Comparison of ENCODE assay signal across 9 mouse cellular contexts in genomic region chr4:148168287-148168686, GRCm38 (mm10). TPM values are rescaled to one million over a fixed set of nuclear protein-coding genes. Genes with fewer than 3 reads are reported as not detected.
DNase-seq lines count a peak whose midpoint lies in the region; ATAC-seq and TF ChIP-seq lines count a peak whose summit lies in the region.
"Had no signal": no experiment of that assay in that cellular context is flagged by ENCODE, and none has a peak within 500 bp of the region (broad histone marks: within the 10 kb centered on the region; RNA-seq: fewer than 3 reads in every experiment).

No protein-coding gene starts in this region.

- WGBS in hindbrain, embryonic 11.5 days = 25% methylated on average over 7 of the region's 7 CpGs
- WGBS in hindbrain, embryonic 16.5 days = 24% methylated on average over 7 of the region's 7 CpGs
- WGBS in cerebellum, adult 2 months = 23% methylated on average over 7 of the region's 7 CpGs
- 31% methylated on average over 7 of the region's 7 CpGs for WGBS in neural tube, embryonic 11.5 days

- peaks cover 52% of the 10 kb centered on the region for H3K27me3 ChIP-seq in hindbrain, embryonic 11.5 days (ENCODE audit: control insufficient read depth, insufficient read depth, low read length)
- peaks cover 27% of the 10 kb centered on the region for H3K27me3 ChIP-seq in hindbrain, embryonic 16.5 days (replicated peaks; ENCODE audit: control insufficient read depth, insufficient read depth, low read length)
- peaks cover under 1% of the 10 kb centered on the region; the same call in 1 of the 2 replicates for H3K27me3 ChIP-seq in cerebellum, adult 2 months (ENCODE audit: control insufficient read depth, insufficient read depth, low read length)
- peaks cover 45% of the 10 kb centered on the region for H3K27me3 ChIP-seq in neural tube, embryonic 11.5 days (ENCODE audit: control insufficient read depth, insufficient read depth, low read length)

- no peak overlapping the region for H3K4me2 ChIP-seq in hindbrain, embryonic 11.5 days (replicated peaks; ENCODE audit: low read depth, low read length)
- no peak overlapping the region for H3K4me2 ChIP-seq in hindbrain, embryonic 16.5 days (ENCODE audit: low read length)
- no peak overlapping the region for H3K4me2 ChIP-seq in neural tube, embryonic 11.5 days (ENCODE audit: low read depth)

- TF ChIP-seq POLR2A in cerebellum, adult 2 months (IDR thresholded peaks at IDR 0.05; ENCODE audit: borderline replicate concordance, insufficient read depth, low read length) = no peak

- DNase-seq in hindbrain, embryonic 11.5 days (ENCODE audit: low spot score) = peak; percentile 80
- peak; percentile 61 for DNase-seq in urinary bladder, postnatal 25 days (ENCODE audit: low spot score)
- DNase-seq in urinary bladder, postnatal 10 days (ENCODE audit: low spot score) = no peak
- DNase-seq in cerebellum, adult 2 months = peak; percentile 61 to 66
- DNase-seq in neural tube, embryonic 11.5 days (ENCODE audit: low spot score) = peak; percentile 73
- no peak for DNase-seq in yolk sac, embryonic 10.5 days (ENCODE audit: low spot score)

- H3K9ac ChIP-seq in hindbrain, embryonic 11.5 days (ENCODE audit: low read depth, low read length) = no peak overlapping the region
- H3K9ac ChIP-seq in hindbrain, embryonic 16.5 days (ENCODE audit: low read depth, low read length) = no peak overlapping the region
- no peak overlapping the region for H3K9ac ChIP-seq in neural tube, embryonic 11.5 days (ENCODE audit: low read length)

- peak; percentile 87 for TF ChIP-seq CTCF in cerebellum, adult 2 months (IDR thresholded peaks at IDR 0.05; ENCODE audit: borderline replicate concordance, insufficient read depth, low read depth, low read length)

- H3K27ac ChIP-seq in hindbrain, embryonic 11.5 days (ENCODE audit: low read depth, low read length) = no peak overlapping the region
- H3K27ac ChIP-seq in hindbrain, embryonic 16.5 days (ENCODE audit: low read depth, low read length) = no peak overlapping the region
- no peak overlapping the region for H3K27ac ChIP-seq in cerebellum, adult 2 months (ENCODE audit: insufficient read depth, low read length)
- no peak overlapping the region for H3K27ac ChIP-seq in neural tube, embryonic 11.5 days (ENCODE audit: low read depth, low read length)

- H3K4me3 ChIP-seq in hindbrain, embryonic 11.5 days (ENCODE audit: low read depth, low read length) = no peak overlapping the region
- H3K4me3 ChIP-seq in hindbrain, embryonic 16.5 days (ENCODE audit: low read length) = no peak overlapping the region
- no peak overlapping the region for H3K4me3 ChIP-seq in cerebellum, adult 2 months (replicated peaks; ENCODE audit: insufficient read depth, low read depth, low read length)
- H3K4me3 ChIP-seq in neural tube, embryonic 11.5 days (ENCODE audit: low read depth, low read length) = no peak overlapping the region

- no peaks in the 10 kb centered on the region for H3K36me3 ChIP-seq in hindbrain, embryonic 11.5 days (ENCODE audit: control insufficient read depth, insufficient read depth, low read length)
- H3K36me3 ChIP-seq in hindbrain, embryonic 16.5 days (ENCODE audit: control insufficient read depth, insufficient read depth, low read length) = no peaks in the 10 kb centered on the region
- H3K36me3 ChIP-seq in neural tube, embryonic 11.5 days (ENCODE audit: control insufficient read depth, insufficient read depth, low read length) = no peaks in the 10 kb centered on the region

- H3K9me3 ChIP-seq in hindbrain, embryonic 11.5 days (ENCODE audit: control insufficient read depth, low read length) = no peaks in the 10 kb centered on the region
- no peaks in the 10 kb centered on the region for H3K9me3 ChIP-seq in hindbrain, embryonic 16.5 days (ENCODE audit: control insufficient read depth, low read length)
- H3K9me3 ChIP-seq in neural tube, embryonic 11.5 days (ENCODE audit: control insufficient read depth, low read length) = no peaks in the 10 kb centered on the region

- ATAC-seq in hindbrain, embryonic 11.5 days (ENCODE audit: low FRiP score) = no peak
- ATAC-seq in hindbrain, embryonic 16.5 days = no peak
- peak; percentile 49 for ATAC-seq in inflammation-experienced regulatory T-cells, adult 6 months
- no peak for ATAC-seq in neural tube, embryonic 11.5 days (ENCODE audit: insufficient read depth, low FRiP score, low TSS enrichment)

- peaks cover 9% of the 10 kb centered on the region; the same call in 1 of the 2 replicates for H3K4me1 ChIP-seq in hindbrain, embryonic 11.5 days (replicated peaks; ENCODE audit: control insufficient read depth, insufficient read depth, low read length)
- H3K4me1 ChIP-seq in hindbrain, embryonic 16.5 days (ENCODE audit: control insufficient read depth, insufficient read depth, low read depth, low read length) = peaks cover 14% of the 10 kb centered on the region
- H3K4me1 ChIP-seq in cerebellum, adult 2 months (ENCODE audit: control insufficient read depth, insufficient read depth, low read length) = peaks cover 3% of the 10 kb centered on the region; the same call in 1 of the 2 replicates
- H3K4me1 ChIP-seq in neural tube, embryonic 11.5 days (ENCODE audit: control insufficient read depth, insufficient read depth, low read length) = peaks cover 13% of the 10 kb centered on the region

RNA-seq across cellular contexts. Expression of gene Fbxo2, which starts 7.9 kb away (rescaled TPM):
- polyA plus RNA-seq in hindbrain, embryonic 11.5 days (2014; fragmentation: Nextera tagmentation; extraction: Ambion mirVana) = 3.0 and 3.2 TPM in 2 replicates
- polyA plus RNA-seq in hindbrain, embryonic 16.5 days (2015; fragmentation: Nextera tagmentation; extraction: Ambion mirVana) = 24.9 and 31.1 TPM in 2 replicates
- 138 and 172 TPM in 2 replicates for polyA plus RNA-seq in cerebellum, adult 2 months (2012; rRNA removed)
- polyA plus RNA-seq in inflammation-experienced regulatory T-cells, adult 6 months (2017; shearing (Covaris generic)) = not detected
- 1.3 and 2.8 TPM in 2 replicates for polyA plus RNA-seq in neural tube, embryonic 11.5 days (2014; fragmentation: Nextera tagmentation; extraction: Ambion mirVana)
- polyA plus RNA-seq: liver, embryonic 16.5 days had no signal

RNA-seq across cellular contexts. Expression of gene Fbxo44, which starts 8.0 kb away (rescaled TPM):
- 82.2 and 82.5 TPM in 2 replicates for polyA plus RNA-seq in hindbrain, embryonic 11.5 days (2014; fragmentation: Nextera tagmentation; extraction: Ambion mirVana)
- 104 and 114 TPM in 2 replicates for polyA plus RNA-seq in hindbrain, embryonic 16.5 days (2015; fragmentation: Nextera tagmentation; extraction: Ambion mirVana)
- polyA plus RNA-seq in cerebellum, adult 2 months (2012; rRNA removed) = 226 and 240 TPM in 2 replicates
- polyA plus RNA-seq in inflammation-experienced regulatory T-cells, adult 6 months (2017; shearing (Covaris generic)) = 1 to 10 TPM in 2 of 3 experiments, under 1 TPM in 1; 0.44 to 4.3 (median 4.1) TPM
- polyA plus RNA-seq in neural tube, embryonic 11.5 days (2014; fragmentation: Nextera tagmentation; extraction: Ambion mirVana) = 59.6 and 60.8 TPM in 2 replicates

RNA-seq across cellular contexts. Expression of gene Fbxo6, which starts 16.3 kb away (rescaled TPM):
- polyA plus RNA-seq in hindbrain, embryonic 11.5 days (2014; fragmentation: Nextera tagmentation; extraction: Ambion mirVana) = 14.6 and 15.5 TPM in 2 replicates
- 20.3 and 22.9 TPM in 2 replicates for polyA plus RNA-seq in hindbrain, embryonic 16.5 days (2015; fragmentation: Nextera tagmentation; extraction: Ambion mirVana)
- 34.0 and 38.7 TPM in 2 replicates for polyA plus RNA-seq in cerebellum, adult 2 months (2012; rRNA removed)
- 10 to 100 TPM; 48.0 to 55.6 (median 52.6) TPM for polyA plus RNA-seq in inflammation-experienced regulatory T-cells, adult 6 months (2017; shearing (Covaris generic))
- polyA plus RNA-seq in neural tube, embryonic 11.5 days (2014; fragmentation: Nextera tagmentation; extraction: Ambion mirVana) = 11.7 and 13.9 TPM in 2 replicates

RNA-seq across cellular contexts. Expression of gene Draxin, which starts 37.8 kb away (rescaled TPM):
- polyA plus RNA-seq in hindbrain, embryonic 11.5 days (2014; fragmentation: Nextera tagmentation; extraction: Ambion mirVana) = 12.8 and 13.8 TPM in 2 replicates
- polyA plus RNA-seq in hindbrain, embryonic 16.5 days (2015; fragmentation: Nextera tagmentation; extraction: Ambion mirVana) = 12.0 and 14.9 TPM in 2 replicates
- 0.30 and 0.33 TPM in 2 replicates for polyA plus RNA-seq in cerebellum, adult 2 months (2012; rRNA removed)
- polyA plus RNA-seq in inflammation-experienced regulatory T-cells, adult 6 months (2017; shearing (Covaris generic)) = not detected
- polyA plus RNA-seq in neural tube, embryonic 11.5 days (2014; fragmentation: Nextera tagmentation; extraction: Ambion mirVana) = 9.8 and 10.5 TPM in 2 replicates

RNA-seq across cellular contexts. Expression of gene Mad2l2, which starts 38.1 kb away (rescaled TPM):
- polyA plus RNA-seq in hindbrain, embryonic 11.5 days (2014; fragmentation: Nextera tagmentation; extraction: Ambion mirVana) = 82.5 and 88.2 TPM in 2 replicates
- 98.0 and 105 TPM in 2 replicates for polyA plus RNA-seq in hindbrain, embryonic 16.5 days (2015; fragmentation: Nextera tagmentation; extraction: Ambion mirVana)
- polyA plus RNA-seq in cerebellum, adult 2 months (2012; rRNA removed) = 31.8 and 36.0 TPM in 2 replicates
- polyA plus RNA-seq in inflammation-experienced regulatory T-cells, adult 6 months (2017; shearing (Covaris generic)) = 10 to 100 TPM; 36.3 to 49.1 (median 39.6) TPM
- 71.7 and 78.3 TPM in 2 replicates for polyA plus RNA-seq in neural tube, embryonic 11.5 days (2014; fragmentation: Nextera tagmentation; extraction: Ambion mirVana)

Comparison
In these comparisons a context has a peak if more than half of its experiments do, and no peak if none do; other contexts are left out.
1. DNase-seq: peak in hindbrain, embryonic 11.5 days (single experiment), urinary bladder, postnatal 25 days (single experiment), cerebellum, adult 2 months (2 of 2) and neural tube, embryonic 11.5 days (single experiment); none in urinary bladder, postnatal 10 days (single experiment) and yolk sac, embryonic 10.5 days (single experiment).
2. RNA of gene Fbxo44, which starts 8.0 kb away (polyA plus RNA-seq): 226 to 240 TPM in cerebellum, adult 2 months, 104 to 114 TPM in hindbrain, embryonic 16.5 days, 82.2 to 82.5 TPM in hindbrain, embryonic 11.5 days and 59.6 to 60.8 TPM in neural tube, embryonic 11.5 days; 0.44 to 4.3 TPM in inflammation-experienced regulatory T-cells, adult 6 months; every median in the first group is over 10 times any median in the second.